14 mouse cellular contexts compared by ENCODE assay signal in the genomic region with DNA sequence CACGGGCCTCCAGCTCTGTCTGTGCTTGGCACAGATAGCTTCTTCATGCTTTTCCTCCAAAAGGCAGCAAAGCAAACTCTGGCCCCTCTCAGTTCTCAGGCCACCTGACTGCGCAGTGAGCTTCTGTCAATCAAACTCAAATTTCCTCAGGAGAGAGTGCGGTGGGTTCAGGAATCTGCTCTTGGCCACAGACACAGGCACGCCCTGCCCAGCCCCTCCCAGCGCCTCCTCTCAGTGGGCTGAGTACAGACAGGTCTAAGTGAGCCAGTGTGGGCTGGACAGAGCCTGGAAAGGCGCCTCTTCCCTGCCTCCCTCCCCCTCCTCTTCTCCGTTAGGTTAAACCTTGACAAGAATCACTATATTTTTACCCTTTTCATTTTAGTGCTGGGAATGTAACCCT.
"Had no signal": no experiment of that assay in that cellular context is flagged by ENCODE, and none has a peak within 500 bp of the region (broad histone marks: within the 10 kb centered on the region; RNA-seq: fewer than 3 reads in every experiment).

No protein-coding gene starts in this region.

- ATAC-seq: midbrain, embryonic 16.5 days had no signal

- H3K27ac ChIP-seq: kidney, embryonic 15.5 days; left cerebral cortex, adult 2 months; limb, embryonic 10.5 days; lung, embryonic 15.5 days; macrophage; midbrain, embryonic 12.5 days had no signal

- H3K9ac ChIP-seq: kidney, embryonic 15.5 days; lung, embryonic 15.5 days; midbrain, embryonic 12.5 days had no signal

- H3K9me3 ChIP-seq: kidney, embryonic 15.5 days; limb, embryonic 10.5 days; lung, embryonic 15.5 days; megakaryocyte, embryonic 14.5 days; midbrain, embryonic 12.5 days had no signal

- DNase-seq: kidney, postnatal 14 days; lung, postnatal 14 days; spleen, adult 18-20 months; thymus, adult 18-20 months; thymus, postnatal 14 days had no signal

- H3K27me3 ChIP-seq: kidney, embryonic 15.5 days; lung, embryonic 15.5 days; megakaryocyte, embryonic 14.5 days; midbrain, embryonic 12.5 days had no signal

- H3K4me2 ChIP-seq: kidney, embryonic 15.5 days; liver, embryonic 11.5 days; lung, embryonic 15.5 days; midbrain, embryonic 12.5 days had no signal

- H3K4me3 ChIP-seq: kidney, embryonic 15.5 days; left cerebral cortex, adult 2 months; limb, embryonic 10.5 days; lung, embryonic 15.5 days; megakaryocyte, embryonic 14.5 days; midbrain, embryonic 12.5 days had no signal
